Mouse (Mus musculus) retina, adult 2 months (tissue): ENCODE data around the gene Pp2d1.
"Not testable (repeated sequence)": the region's sequence is repeated elsewhere in the genome, so short reads cannot be mapped to it uniquely, and the experiment has no call there.

Source experiments
- DNase-seq: peaks from one replicate; pipeline ENCODE4 v3.0.0-alpha.2; 2012; ENCODE audit warnings: low read depth, low spot score

The Pp2d1 gene

GRCm38 (mm10) chr17:53539351-53539750 lies at the start of gene Pp2d1:
Pp2d1 (minus strand) TSS chr17:53539451.
- not testable (repeated sequence) for DNase-seq

GRCm38 (mm10) chr17:53588097-53588855 lies 49.0 kb upstream of the Pp2d1 start:
- DNase-seq, result no peak

- DNase-seq, result no peak
These were observed 48.0 kb upstream of the Pp2d1 start for GRCm38 (mm10) chr17:53587074-53587851.

GRCm38 (mm10) chr17:53583846-53584579 lies 44.8 kb upstream of the Pp2d1 start:
- no peak for DNase-seq

GRCm38 (mm10) chr17:53582805-53583204 lies 43.6 kb upstream of the Pp2d1 start:
- DNase-seq, result no peak

GRCm38 (mm10) chr17:53582026-53582585 lies 42.9 kb upstream of the Pp2d1 start:
- DNase-seq, result no peak

- DNase-seq, result no peak
These were observed 41.0 kb upstream of the Pp2d1 start for GRCm38 (mm10) chr17:53580237-53580636.

- DNase-seq, result no peak
These were observed 40.4 kb upstream of the Pp2d1 start for GRCm38 (mm10) chr17:53579612-53580011.

- no peak for DNase-seq
These were observed 39.5 kb upstream of the Pp2d1 start for GRCm38 (mm10) chr17:53578776-53579175.

GRCm38 (mm10) chr17:53578249-53578648 lies 39.0 kb upstream of the Pp2d1 start:
- DNase-seq, result no peak

- DNase-seq, result no peak
These were observed 38.5 kb upstream of the Pp2d1 start for GRCm38 (mm10) chr17:53577754-53578153.

GRCm38 (mm10) chr17:53577151-53577550 lies 37.9 kb upstream of the Pp2d1 start:
- DNase-seq, result no peak

GRCm38 (mm10) chr17:53573019-53573556 lies 33.8 kb upstream of the Pp2d1 start:
- DNase-seq, result no peak

GRCm38 (mm10) chr17:53570932-53571331 lies 31.7 kb upstream of the Pp2d1 start:
- DNase-seq, result not testable (repeated sequence)

GRCm38 (mm10) chr17:53570361-53570875 lies 31.2 kb upstream of the Pp2d1 start:
- no peak for DNase-seq

GRCm38 (mm10) chr17:53569829-53570228 lies 30.6 kb upstream of the Pp2d1 start:
- no peak for DNase-seq

GRCm38 (mm10) chr17:53568734-53569386 lies 29.6 kb upstream of the Pp2d1 start:
- DNase-seq, result no peak

- no peak for DNase-seq
These were observed 28.9 kb upstream of the Pp2d1 start for GRCm38 (mm10) chr17:53568118-53568517.

GRCm38 (mm10) chr17:53567346-53568101 lies 28.3 kb upstream of the Pp2d1 start:
- no peak for DNase-seq

- DNase-seq, result no peak
These were observed 27.7 kb upstream of the Pp2d1 start for GRCm38 (mm10) chr17:53566919-53567345.
